Mouse (Mus musculus) gastrocnemius, postnatal 4 days (tissue): ENCODE measurements around the gene Gm42674. TPM values are rescaled to one million over a fixed set of nuclear protein-coding genes. Genes with fewer than 3 reads are reported as not detected.

Source experiments
- total RNA-seq, 2 experiments: library from RNA; stranded (reverse); gene quantifications; 2 replicates each; pipeline ENCODE4 v1.2.3; 2021

The Gm42674 gene
- total RNA-seq, 2 experiments from 2014 or later = not detected

Other genes with a start within 250 kb of the Gm42674 start
- gene Slc27a3, start 212.0 kb upstream of the Gm42674 start, total RNA-seq = 1 to 10 TPM; 7.2 to 7.4 TPM
- gene Ints3, start 168.3 kb upstream of the Gm42674 start, total RNA-seq = 10 to 100 TPM; 31.8 to 32.0 TPM
- gene Npr1, start 136.0 kb upstream of the Gm42674 start, total RNA-seq = 10 to 100 TPM; 25.9 to 26.4 TPM
- gene Ilf2, start 125.8 kb upstream of the Gm42674 start, total RNA-seq = 10 to 100 TPM; 72.3 to 75.4 TPM
- 10 to 100 TPM; 71.3 to 74.7 TPM for gene Snapin, start 110.9 kb upstream of the Gm42674 start, total RNA-seq
- 100 to 1,000 TPM; 110 to 118 TPM for gene Chtop, start 92.4 kb upstream of the Gm42674 start, total RNA-seq
- 10 to 100 TPM; 27.3 to 31.2 TPM for gene S100a1, start 87.5 kb upstream of the Gm42674 start, total RNA-seq
- 10 to 100 TPM; 22.6 to 23.3 TPM for gene S100a13, start 87.5 kb upstream of the Gm42674 start, total RNA-seq
- gene S100a14, start 75.0 kb upstream of the Gm42674 start, total RNA-seq = 1 to 10 TPM in 1 of 2 experiments, under 1 TPM in 1; 0.64 to 1.1 TPM
- gene S100a16, start 64.7 kb upstream of the Gm42674 start, total RNA-seq = 100 to 1,000 TPM; 117 to 124 TPM
- gene S100a3, start 41.3 kb upstream of the Gm42674 start, total RNA-seq = 1 to 10 TPM; 1.4 to 2.3 TPM
- gene S100a2, start 11.7 kb upstream of the Gm42674 start, total RNA-seq = not detected
- 10 to 100 TPM; 15.7 to 17.2 TPM for gene S100a4, start 1.9 kb downstream of the Gm42674 start, total RNA-seq
- not detected for gene S100a5, start 6.6 kb downstream of the Gm42674 start, total RNA-seq
- 100 to 1,000 TPM; 140 to 154 TPM for gene S100a6, start 11.0 kb downstream of the Gm42674 start, total RNA-seq
- gene S100a7a, start 52.1 kb downstream of the Gm42674 start, total RNA-seq = under 1 TPM in 1 of 2 experiments, not detected in 1; 0.29 TPM
- 10 to 100 TPM in 1 of 2 experiments, 1 to 10 TPM in 1; 4.5 to 11.8 TPM for gene S100a8, start 67.1 kb downstream of the Gm42674 start, total RNA-seq
- 10 to 100 TPM in 1 of 2 experiments, 1 to 10 TPM in 1; 3.2 to 14.2 TPM for gene S100a9, start 93.8 kb downstream of the Gm42674 start, total RNA-seq
- gene Pglyrp4, start 125.0 kb downstream of the Gm42674 start, total RNA-seq = not detected
- gene Gm5849, start 176.0 kb downstream of the Gm42674 start, total RNA-seq = not detected